Mouse (Mus musculus): ENCODE measurements around the gene Ctsw.
"Not testable (repeated sequence)": the region's sequence is repeated elsewhere in the genome, so short reads cannot be mapped to it uniquely, and the experiment has no call there.

Gene Ctsw
- long read RNA-seq, experiment 1, partial matches to known transcripts, result 0 of 5 reads
- long read RNA-seq, experiment 1, other reads (novel, unspliced or antisense), result 3 of 5 reads
- long read RNA-seq, experiment 2, partial matches to known transcripts, result 0 of 3 reads
- long read RNA-seq, experiment 2, other reads (novel, unspliced or antisense), result 2 of 3 reads

DNA sequence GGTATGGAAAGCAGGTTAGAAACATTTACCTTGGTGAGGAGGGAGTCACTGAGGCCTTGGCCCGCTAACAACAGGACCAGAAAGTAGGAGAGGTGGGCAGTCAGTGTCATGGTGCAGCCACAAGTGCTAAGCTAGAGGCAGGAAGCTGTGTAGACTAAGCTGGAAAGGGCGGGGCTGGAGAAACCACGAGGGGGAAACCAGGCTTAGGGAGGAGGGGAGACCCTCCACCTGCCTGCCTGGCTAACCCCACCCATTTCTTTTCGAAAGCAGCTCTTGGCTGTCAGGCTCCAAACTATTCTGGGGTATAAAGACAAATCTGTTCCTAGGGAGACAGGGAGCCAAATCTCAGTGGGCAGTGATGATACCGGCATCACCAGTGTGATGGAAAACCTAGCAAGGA lies at the start of gene Ctsw:
Gene Ctsw (minus strand): TSS at position 134 of the 400 bp plus-strand sequence.
- intact Hi-C loops (cut with DNase I), result no loop called here

DNA sequence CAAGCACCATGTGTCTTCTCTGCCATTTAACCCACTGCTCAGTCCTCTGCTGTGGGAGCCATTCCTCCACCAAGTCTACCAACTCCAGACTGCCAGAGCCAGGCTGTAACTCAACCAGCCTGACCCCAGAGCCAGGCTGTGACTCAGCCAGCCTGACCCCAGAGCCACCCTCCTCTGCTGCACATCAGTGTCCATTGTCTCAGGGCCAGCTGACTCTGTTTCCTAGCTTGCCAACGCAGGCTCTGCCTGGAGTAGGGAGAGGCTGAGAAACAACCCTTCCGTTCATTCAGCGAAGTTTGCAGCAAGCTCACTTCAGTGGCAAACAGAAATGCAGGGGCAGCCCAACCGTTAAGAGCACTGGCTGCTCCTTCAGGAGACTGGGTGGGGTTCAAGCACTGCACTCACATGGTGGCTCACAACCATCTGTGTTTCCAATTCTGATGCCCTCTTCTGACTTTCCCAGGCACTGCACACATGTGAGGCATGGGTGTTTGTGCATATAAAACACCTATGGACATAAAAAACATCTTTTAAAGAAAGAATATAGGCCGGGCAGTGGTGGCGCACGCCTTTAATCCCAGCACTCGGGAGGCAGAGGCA lies 48.7 kb upstream of the Ctsw start:
- intact Hi-C loops (cut with DNase I), result no loop called here

DNA sequence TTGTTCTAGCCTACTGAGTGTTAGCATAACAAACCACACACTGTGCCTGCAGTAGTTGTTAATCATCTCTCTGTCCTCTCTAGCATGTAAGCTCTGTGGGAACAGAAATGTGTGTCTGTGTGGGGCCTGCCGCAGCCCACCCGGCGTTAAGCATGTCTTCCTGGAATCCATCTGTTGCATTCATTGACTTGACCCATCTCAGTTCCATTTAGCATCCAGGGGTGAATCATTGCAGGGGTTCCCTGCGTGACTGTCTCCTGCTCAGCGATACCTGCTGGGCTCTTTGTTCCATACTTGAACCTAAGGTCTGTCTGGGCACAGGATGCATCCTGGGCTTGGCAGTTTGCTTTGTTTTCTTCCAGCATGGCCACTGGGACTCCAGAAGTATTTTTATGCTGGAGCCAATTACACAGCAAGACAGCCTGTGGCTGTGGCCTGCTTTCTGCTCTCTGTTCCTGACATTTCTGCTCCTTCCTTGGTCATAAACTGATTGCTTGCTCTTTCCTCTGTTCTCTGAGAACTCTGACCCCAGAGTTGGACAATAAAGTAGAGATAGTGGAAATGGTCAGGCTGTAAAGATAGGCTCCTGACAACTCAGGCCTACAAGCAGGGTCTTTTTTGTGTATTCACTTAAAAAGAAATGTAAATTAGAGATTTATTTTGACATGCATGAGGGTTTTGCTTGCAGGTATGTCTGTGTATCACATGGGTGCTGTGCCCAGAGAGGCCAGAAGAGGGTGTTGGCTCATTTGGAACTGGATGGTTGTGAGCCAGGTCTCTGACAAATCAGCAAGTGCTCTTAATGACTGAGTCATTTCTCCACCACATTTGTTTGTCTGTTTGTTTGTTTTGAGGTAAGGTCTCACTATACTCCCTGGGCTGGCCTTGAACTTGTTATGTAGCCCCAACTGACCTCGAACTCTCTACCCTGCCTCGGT lies 47.8 kb upstream of the Ctsw start:
- intact Hi-C loops (cut with DNase I), result no loop called here

DNA sequence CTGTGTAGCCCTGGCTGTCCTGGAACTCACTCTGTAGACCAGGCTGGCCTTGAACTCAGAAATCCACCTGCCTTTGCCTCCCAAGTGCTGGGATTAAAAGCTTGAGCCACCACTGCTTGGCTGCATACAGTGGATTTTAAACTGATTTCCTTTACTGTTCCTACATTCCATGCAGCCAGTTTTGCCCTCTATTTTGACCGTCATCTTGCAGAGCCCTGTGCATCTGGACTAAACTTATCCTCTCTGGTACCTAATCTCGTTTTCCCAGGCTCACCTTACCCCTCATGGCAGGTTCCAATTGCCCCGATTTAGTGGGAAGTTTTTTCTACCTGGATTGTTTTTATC lies 44.7 kb upstream of the Ctsw start:
- intact Hi-C loops (cut with DNase I), result no loop called here

DNA sequence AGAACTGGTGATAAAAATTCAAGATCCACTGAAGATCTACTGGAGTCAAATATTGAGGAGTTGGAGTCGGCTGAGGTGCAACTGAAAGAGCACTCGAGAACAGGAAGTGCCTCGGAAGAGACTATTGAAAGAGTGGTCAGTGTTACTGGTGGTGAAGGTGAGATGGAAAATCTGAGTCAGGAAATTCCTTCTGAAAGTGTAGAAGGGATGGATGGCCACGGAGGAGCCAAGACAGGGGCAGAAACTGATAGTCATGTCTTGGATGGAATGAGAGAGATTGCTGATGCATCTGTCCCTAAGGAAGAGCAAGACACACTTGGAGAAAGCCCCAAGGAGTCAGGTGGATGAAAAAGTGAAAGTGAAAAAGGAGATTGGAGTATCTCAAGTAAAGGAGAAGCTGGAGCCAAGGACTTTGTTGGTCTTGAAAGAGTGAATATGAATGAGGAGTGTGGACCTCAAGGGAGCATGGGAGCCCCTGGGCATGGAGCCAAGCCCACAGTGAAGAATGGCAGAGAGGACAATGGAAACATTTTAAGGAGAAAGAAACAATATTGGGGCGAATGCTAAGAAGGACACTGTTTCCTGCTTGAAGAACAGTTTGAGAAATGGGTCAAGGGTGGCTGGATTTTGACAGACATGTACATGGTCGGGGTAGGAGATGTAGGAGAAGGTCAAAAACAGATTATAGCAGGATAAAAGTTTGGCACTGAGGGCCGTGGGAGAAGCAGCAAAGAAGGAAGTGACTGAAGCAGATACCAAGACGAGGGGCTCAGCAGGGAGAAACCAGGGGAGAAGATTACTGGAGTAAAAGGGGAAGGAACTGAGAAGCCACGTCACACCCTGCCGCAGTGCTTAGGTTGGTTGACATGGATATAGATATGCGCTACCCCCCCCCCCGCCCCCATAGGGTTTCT lies 44.0 kb upstream of the Ctsw start:
- intact Hi-C loops (cut with DNase I), result no loop called here

DNA sequence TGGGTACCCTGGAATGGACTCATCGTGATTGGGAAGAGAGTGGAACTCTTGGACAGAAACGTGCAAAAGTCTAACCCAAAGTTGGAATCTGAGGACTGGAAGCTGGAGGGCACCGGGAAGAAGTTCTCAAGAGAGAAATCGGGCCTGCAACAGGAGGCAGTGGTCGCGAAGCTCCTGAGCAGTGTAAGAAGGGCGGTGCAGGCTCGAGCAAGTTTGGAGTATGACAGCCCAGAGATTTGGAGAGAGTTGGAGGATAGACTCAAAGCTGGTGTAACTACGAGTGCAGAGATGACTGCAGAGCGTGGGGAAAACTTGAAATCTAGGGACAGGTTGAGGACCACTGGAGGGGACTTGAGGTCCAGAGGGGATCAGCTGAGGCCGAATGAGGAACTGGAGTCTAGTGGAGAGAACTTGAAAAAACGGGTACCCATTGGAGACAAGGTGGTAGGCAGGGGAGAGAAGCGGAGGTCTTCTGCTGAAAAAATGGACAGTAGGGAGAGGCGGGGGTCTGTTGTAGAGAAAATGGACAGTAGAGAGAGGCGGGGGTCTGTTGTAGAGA lies 42.8 kb upstream of the Ctsw start:
- intact Hi-C loops (cut with DNase I), result no loop called here

DNA sequence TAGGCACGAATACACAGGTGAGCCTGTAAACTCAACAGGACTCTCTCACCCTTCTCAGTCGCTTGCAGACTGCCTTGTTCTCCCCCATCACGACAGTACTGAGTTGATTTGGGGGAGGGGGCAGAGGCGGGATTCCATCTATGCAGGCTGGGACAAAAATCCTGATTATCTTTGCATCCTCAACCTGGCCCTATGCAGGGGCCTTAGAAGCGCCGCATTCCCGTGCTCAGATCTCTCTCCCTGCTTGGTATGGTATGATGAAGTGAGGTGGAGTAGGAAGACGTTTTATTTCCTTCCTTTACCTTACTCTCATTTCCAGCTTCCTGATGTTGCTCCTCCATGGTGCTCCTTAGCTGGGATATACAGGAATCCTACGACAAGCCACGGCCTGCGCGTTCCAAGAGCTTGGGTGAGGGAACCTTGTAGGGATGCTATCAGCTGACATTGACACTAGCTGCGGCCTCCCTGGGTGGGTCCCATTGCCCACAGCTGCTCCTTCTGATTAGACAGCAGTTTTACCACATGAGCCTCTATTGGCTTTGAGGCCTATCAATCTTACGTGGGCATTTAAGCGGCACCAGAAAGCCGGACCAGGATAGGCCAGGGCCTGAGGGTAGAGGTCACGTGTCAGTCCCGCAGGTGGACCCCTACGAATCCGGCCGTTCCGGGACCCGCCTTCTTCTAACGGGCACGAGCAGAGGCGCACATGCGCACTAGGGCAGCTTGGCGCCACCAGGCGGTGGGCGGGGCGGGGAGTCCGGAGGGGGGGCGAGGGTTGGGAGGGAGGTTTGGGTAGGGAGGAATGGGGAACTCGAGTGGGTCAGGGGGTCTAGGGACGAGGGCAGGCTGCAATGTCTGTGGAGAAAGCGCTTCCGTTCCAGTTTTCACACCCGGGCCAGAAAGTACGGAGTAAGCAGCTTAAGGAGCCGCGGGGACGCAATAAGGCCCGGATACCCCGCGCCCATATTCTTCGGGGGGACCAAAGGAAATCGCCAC lies 42.0 kb upstream of the Ctsw start, which contains the start of gene Snx32:
Gene Snx32 (minus strand): TSS at position 508 of the 996 bp plus-strand sequence.
- intact Hi-C loops (cut with DNase I), result no loop called here

DNA sequence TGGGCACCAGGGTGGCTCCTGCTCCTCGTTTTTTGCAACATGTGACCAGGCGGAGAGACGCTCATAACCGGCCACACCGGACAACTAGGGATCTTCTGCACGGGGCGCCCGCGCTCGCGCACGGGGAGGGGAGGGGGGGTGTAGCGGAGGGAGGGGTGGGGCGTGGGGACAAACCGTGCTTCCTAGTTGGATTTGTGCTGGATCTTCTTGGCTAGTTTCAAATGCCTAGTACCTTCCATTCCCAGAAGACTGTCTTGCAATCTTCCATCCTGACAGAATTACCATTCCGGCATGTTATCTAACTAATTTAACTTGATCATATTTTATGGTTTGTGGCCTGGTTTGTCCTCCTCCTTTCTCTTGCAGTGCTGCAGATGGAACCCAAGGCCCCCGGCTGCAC lies 35.4 kb upstream of the Ctsw start, which contains the start of gene 1700020D05Rik:
Gene 1700020D05Rik (minus strand): TSS at position 101 of the 400 bp plus-strand sequence.
- intact Hi-C loops (cut with DNase I), result no loop called here

DNA sequence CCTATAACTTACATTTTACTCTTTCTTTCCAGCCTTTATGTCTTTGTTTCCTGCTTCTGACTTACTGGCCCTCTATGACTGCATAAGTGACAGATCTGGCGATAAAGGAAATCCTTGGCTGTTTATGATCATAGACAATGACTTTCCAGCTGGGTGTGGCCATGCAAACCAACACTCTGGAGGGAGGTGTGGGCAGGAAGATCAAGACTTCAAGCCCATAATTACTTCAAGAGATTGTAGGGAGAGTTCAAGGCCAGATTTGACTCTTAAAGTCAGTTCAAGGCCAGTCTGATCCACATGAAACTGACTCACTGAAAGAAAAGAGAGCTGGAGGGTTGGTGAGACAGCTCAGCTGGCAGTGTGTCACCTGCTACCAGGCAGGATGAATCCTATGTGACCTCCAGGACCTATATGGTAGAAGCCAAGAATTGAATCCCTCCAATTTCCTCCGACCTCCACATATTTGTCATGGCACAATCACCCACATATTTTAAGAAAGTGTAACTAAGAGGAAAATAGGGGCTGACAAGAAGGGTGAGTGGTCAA lies 32.1 kb upstream of the Ctsw start:
- intact Hi-C loops (cut with DNase I), result no loop called here

DNA sequence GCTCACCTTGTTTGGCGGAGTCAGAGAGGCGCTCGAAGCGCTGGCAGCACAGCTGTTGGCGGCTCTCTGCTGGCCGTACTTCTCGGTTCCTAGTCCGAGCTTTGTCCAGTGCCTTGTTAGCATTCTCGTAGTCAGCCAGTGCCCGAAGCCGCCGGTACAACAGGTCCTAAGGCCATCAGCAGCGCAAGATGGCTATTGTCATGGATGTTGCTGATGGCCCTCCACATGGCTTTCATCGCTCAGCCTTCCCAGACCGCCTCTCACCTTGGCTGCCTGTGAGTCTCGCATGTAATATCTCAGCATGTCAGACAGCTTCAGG lies 27.7 kb upstream of the Ctsw start:
- intact Hi-C loops (cut with DNase I), result no loop called here

DNA sequence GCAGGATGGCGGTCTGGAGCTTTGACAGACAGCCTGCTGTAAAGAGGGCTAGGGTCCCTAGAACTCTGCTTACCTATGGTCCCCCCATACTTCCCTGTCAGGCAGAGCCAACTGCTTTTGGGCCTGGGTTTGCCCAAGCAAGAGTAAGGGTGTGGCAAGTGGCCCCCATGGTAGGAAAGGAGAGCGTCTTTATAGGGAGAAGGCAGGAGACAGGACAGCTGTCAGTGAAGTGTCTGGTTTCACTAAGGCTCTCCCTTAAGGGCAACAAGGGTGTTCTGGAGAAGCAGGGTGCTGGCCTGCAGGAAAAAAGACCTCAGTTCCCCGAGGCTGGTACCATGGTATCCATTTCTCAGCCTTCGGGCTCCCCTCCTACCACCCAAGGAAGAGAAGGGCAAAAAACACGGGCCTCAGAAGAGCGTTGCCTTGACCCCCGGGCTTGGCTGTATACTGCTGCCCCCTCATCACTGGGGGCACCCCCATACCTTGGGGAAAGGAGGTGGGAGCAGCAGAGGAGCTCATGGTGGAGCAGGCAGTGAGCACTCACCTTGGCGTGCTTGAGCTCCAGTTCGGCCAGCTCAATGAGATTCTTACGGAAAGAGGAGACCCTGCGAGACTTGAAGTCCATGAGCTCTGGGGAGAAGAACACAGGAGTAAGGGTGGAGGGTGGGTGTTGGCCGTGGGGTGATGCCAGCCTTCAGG lies 27.2 kb upstream of the Ctsw start:
- intact Hi-C loops (cut with DNase I), result no loop called here

DNA sequence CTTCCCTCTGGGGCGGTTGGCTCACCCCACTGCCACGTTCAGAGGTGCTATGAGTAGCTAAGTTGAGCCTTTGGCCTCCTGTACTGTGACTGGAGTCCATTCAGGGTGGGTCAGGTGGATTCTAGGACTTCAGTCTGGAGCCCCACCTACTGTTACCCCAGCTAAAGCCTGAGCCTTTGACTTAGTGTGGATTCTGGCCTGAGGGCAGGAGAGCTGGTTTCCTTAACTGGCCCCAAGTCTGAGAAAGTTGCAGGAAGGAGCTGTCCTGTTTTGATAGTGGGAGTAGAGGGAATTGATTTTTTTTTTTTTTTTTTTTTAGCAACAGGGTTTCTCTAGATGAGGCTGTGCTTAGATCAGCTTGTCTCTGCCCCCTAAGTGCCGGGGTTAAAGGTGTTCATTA lies 26.0 kb upstream of the Ctsw start:
- intact Hi-C loops (cut with DNase I), result no loop called here

DNA sequence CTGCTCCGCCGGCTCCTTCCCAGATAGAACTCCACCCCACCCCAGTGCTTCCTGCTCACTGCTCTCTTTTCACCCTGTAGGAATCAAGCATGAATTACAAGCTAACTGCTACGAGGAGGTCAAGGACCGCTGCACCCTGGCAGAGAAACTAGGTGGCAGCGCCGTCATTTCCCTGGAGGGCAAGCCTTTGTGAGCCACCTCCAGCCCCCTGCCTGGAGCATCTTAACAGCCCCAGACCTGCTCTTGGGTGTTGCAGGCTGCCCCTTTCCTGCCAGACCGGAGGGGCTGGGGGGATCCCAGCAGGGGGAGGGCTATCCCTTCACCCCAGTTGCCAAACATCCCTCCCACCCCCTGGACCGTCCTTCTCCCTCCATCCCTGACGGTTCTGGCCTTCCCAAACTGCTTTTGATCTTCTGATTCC lies 25.0 kb upstream of the Ctsw start:
- intact Hi-C loops (cut with DNase I), result not testable (repeated sequence)

DNA sequence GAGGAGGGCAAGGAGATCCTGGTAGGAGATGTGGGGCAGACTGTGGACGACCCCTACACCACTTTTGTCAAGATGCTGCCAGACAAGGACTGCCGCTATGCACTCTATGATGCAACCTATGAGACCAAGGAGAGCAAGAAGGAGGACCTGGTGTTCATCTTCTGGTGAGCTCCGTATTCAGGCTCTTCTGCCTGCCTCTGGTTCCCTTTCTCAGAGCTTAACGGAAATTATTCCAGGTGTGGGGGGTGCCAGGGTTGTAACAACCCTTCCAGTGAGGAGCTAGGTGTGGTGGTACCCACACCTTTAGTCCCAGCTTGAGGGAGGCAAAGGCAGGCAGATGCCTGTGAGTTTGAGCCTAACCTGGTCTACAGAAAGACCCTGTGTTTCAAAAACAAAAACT lies 24.3 kb upstream of the Ctsw start:
- intact Hi-C loops (cut with DNase I), result no loop called here

DNA sequence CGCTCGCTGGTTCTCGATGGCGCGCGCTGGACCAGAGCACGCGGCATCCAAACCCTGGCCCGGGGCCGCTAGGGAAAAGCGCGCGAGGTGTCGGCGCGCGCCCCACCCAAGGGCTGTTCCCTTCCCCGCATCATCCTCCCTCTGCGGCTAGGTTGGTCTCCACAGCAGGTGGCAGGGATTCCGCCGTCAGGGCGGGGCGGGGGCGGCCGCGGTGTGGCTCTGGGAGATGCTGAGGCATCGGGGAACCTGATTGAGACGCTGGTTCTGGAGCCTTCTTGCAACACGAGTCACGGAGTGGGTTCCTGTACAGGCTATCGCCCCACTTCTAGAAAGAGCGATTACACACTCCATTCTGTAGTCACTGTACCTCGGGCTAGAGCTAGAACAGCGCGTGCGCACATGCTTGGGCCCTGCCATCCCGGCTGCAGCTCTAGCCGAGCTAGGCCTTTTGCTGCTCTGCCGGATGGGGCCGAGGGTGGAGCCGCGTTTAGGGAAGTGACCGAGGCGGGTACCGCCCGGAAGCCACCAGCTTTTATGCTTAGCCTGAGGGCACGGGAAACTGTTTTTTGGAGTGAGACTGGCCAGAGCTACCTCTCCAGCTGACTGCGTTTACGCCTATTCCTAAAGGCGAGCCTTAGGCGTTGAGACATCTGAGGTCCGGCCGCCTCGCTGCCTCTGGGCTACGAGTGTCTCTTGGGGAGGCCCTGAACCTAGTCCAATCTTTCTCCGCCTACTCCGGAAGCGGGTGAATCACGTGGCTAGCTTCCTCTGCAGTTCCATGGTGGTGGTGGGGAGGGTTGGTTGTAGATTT lies 22.8 kb upstream of the Ctsw start:
- intact Hi-C loops (cut with DNase I), result no loop called here

DNA sequence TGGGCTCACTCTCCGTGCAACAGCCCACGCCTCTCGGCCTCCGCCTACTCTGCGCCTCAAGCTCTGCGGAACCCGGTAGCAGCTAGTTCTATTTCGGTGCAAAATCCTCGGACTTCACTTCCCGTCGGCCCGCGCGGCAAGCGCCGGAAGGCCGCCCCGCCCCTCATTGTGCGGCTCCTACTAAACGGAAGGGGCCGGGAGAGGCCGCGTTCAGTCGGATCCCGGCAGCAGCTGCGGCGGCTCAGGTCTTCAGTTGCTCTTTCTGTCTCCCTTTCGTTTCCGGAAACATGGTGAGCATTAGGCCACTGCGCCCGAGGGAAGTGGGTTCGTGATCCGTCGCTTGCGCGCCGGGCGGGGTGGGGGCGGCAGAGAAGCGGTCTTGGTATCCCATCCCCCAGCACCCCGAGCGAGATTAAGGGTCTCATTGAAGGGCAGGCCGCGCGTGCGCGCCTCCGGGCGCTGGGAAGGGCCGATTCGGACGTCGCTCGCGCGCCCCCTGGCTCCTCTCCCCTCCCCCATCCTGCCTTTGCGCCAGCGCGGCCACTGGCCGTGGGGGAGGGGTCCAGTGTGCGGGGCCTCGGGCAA lies 22.1 kb upstream of the Ctsw start, which contains the start of gene Cfl1:
Gene Cfl1 (plus strand): TSS at position 143 of the 585 bp plus-strand sequence.
- intact Hi-C loops (cut with DNase I), result no loop called here

DNA sequence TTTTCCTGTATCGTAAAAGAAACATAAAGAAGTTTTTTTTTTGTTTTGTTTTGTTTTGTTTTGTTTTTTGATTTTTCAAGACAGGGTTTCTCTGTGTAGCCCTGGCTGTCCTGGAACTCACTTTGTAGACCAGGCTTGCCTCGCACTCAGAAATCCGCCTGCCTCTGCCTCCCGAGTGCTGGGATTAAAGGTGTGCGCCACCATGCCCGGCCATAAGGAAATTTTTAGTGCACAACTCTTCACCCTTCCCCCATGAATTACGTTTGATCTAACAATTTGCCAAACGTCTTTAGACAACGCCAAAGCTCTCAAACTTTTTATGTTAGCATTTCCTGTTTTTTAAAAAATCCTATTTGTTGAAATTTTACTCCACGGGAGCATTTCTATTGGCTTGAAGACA lies 21.4 kb upstream of the Ctsw start:
- intact Hi-C loops (cut with DNase I), result loop anchor here (5.0 kb wide), 1 partner anchor 57 kb away; no protein-coding TSS in a partner anchor

Measured in adrenal gland (tissue).